Mouse (Mus musculus) intestine, embryonic 16.5 days (tissue): ENCODE measurements around the gene Krtap3-1. TPM values are rescaled to one million over a fixed set of nuclear protein-coding genes. Genes with fewer than 3 reads are reported as not detected.
A peak's percentile ranks its signal among the peaks of the same experiment; 100 is the strongest.
"Not testable (repeated sequence)": the region's sequence is repeated elsewhere in the genome, so short reads cannot be mapped to it uniquely, and the experiment has no call there.

Experiments
- ATAC-seq: fragments of 200-750 bp; cut with Nextera tagmentation; 2 replicates; pipeline ENCODE4 v1.8.0; 2017; ENCODE audit warnings: moderate TSS enrichment, moderate library complexity
- H3K27ac ChIP-seq: fragments of 300-500 bp; sonication (generic); 2 replicates; pipeline ENCODE4 v1.5.1; 2014; ENCODE audit warnings: mild to moderate bottlenecking, low read length
- H3K27me3 ChIP-seq: fragments of 300-500 bp; sonication (generic); replicated peaks from 2 replicates; pipeline ENCODE4 v1.6.1; 2014; ENCODE audit warnings: low read length, control low read depth, mixed read lengths; ENCODE audit not compliant: control insufficient read depth, insufficient read depth
- H3K36me3 ChIP-seq: fragments of 300-500 bp; sonication (generic); 2 replicates; pipeline ENCODE4 v1.6.1; 2014; ENCODE audit warnings: low read length, control low read depth; ENCODE audit not compliant: control insufficient read depth, insufficient read depth
- H3K4me1 ChIP-seq: fragments of 300-500 bp; sonication (generic); 2 replicates; pipeline ENCODE4 v1.6.1; 2014; ENCODE audit warnings: low read length, control low read depth, mixed read lengths; ENCODE audit not compliant: control insufficient read depth, insufficient read depth
- H3K4me2 ChIP-seq: fragments of 300-500 bp; sonication (generic); 2 replicates; pipeline ENCODE4 v1.6.1; 2014; ENCODE audit warnings: low read depth, low read length, control low read depth
- H3K4me3 ChIP-seq: fragments of 300-500 bp; sonication (generic); 2 replicates; pipeline ENCODE4 v1.5.1; 2014; ENCODE audit warnings: mild to moderate bottlenecking, low read length
- H3K9ac ChIP-seq: fragments of 300-500 bp; sonication (generic); 2 replicates; pipeline ENCODE4 v1.6.1; 2014; ENCODE audit warnings: low read depth, low read length
- H3K9me3 ChIP-seq: fragments of 300-500 bp; sonication (generic); 2 replicates; pipeline ENCODE4 v1.6.1; 2016; ENCODE audit warnings: low read length, control low read depth; ENCODE audit not compliant: control insufficient read depth
- WGBS: fragments of 180-500 bp; shearing (Covaris S2); extraction: QIAGEN DNeasy Blood & Tissue Kit; methylation state at CpG from one replicate; pipeline ENCODE4 v1.1.7; 2014; 5-methylcytosine and 5-hydroxymethylcytosine counted together
- polyA plus RNA-seq: library from polyadenylated mRNA; unstranded; fragments of >200 nt; fragmentation: Nextera tagmentation; extraction: Ambion mirVana; gene quantifications from 2 replicates; pipeline ENCODE4 v1.2.1, GENCODE M21; 2015

Krtap3-1 gene
- polyA plus RNA-seq: not detected in 2 replicates

GRCm38 (mm10) chr11:99566530-99566929 is at the start of gene Krtap3-1:
Gene Krtap3-1 (minus strand): TSS chr11:99566630.
- Histone ChIP-seq H3K4me2 (no peak within 1 kb of the TSS), H3K27ac (no peak within 1 kb of the TSS), H3K27me3 (no peaks in the 10 kb centered on the region), H3K9me3 (no peaks in the 10 kb centered on the region), H3K36me3 (no peaks in the 10 kb centered on the region), H3K9ac (no peak within 1 kb of the TSS), H3K4me1 (no peaks in the 10 kb centered on the region), H3K4me3 (no peak within 1 kb of the TSS)
- WGBS: 69% methylated on average over 7 of the region's 7 CpGs
- no peak for ATAC-seq

GRCm38 (mm10) chr11:99614796-99615363 is 48.5 kb upstream of the Krtap3-1 start, which contains the start of gene Krtap2-4:
Gene Krtap2-4 (minus strand): TSS chr11:99614846.
- no peaks in the 10 kb centered on the region for H3K36me3 ChIP-seq
- H3K4me2 ChIP-seq: no peak within 1 kb of the TSS
- no peak within 1 kb of the TSS for H3K4me3 ChIP-seq
- H3K9me3 ChIP-seq: no peaks in the 10 kb centered on the region
- no peak within 1 kb of the TSS for H3K27ac ChIP-seq
- ATAC-seq: peak; percentile 74
- H3K27me3 ChIP-seq: no peaks in the 10 kb centered on the region
- H3K9ac ChIP-seq: no peak within 1 kb of the TSS
- 65% methylated on average over 3 of the region's 3 CpGs for WGBS
- no peaks in the 10 kb centered on the region for H3K4me1 ChIP-seq

GRCm38 (mm10) chr11:99610089-99610488 is 43.7 kb upstream of the Krtap3-1 start, which contains the start of gene Gm11937:
Gene Gm11937 (minus strand): TSS chr11:99610189.
- not testable (repeated sequence) for H3K9ac ChIP-seq, H3K27ac ChIP-seq, H3K9me3 ChIP-seq, H3K4me1 ChIP-seq, ATAC-seq, H3K4me2 ChIP-seq, H3K36me3 ChIP-seq, H3K27me3 ChIP-seq, H3K4me3 ChIP-seq
- 61% methylated on average over 1 of the region's 2 CpGs for WGBS

GRCm38 (mm10) chr11:99609126-99609525 is 42.7 kb upstream of the Krtap3-1 start:
- 74% methylated on average over 1 of the region's 1 CpGs for WGBS
- no peak overlapping the region for H3K27ac ChIP-seq
- H3K9me3 ChIP-seq: no peaks in the 10 kb centered on the region
- H3K36me3 ChIP-seq: no peaks in the 10 kb centered on the region
- no peak overlapping the region for H3K4me3 ChIP-seq
- H3K4me1 ChIP-seq: no peaks in the 10 kb centered on the region
- no peak for ATAC-seq
- no peak overlapping the region for H3K9ac ChIP-seq
- H3K27me3 ChIP-seq: no peaks in the 10 kb centered on the region
- H3K4me2 ChIP-seq: no peak overlapping the region

GRCm38 (mm10) chr11:99603208-99603607 is 36.8 kb upstream of the Krtap3-1 start, which contains the start of gene Gm11938:
Gene Gm11938 (minus strand): TSS chr11:99603308.
- not testable (repeated sequence) for H3K4me3 ChIP-seq, H3K27me3 ChIP-seq, ATAC-seq, H3K9me3 ChIP-seq, H3K36me3 ChIP-seq, H3K9ac ChIP-seq, H3K4me1 ChIP-seq, H3K27ac ChIP-seq, H3K4me2 ChIP-seq
- 58% methylated on average over 1 of the region's 1 CpGs for WGBS

- H3K9me3 ChIP-seq, H3K36me3 ChIP-seq, ATAC-seq, H3K27me3 ChIP-seq, H3K4me3 ChIP-seq, H3K4me1 ChIP-seq, H3K4me2 ChIP-seq, H3K27ac ChIP-seq, H3K9ac ChIP-seq: not testable (repeated sequence)
- WGBS: 71% methylated on average over 4 of the region's 6 CpGs
These were observed 31.3 kb upstream of the Krtap3-1 start, which contains the start of gene Krtap9-3 for GRCm38 (mm10) chr11:99597742-99598141. Gene Krtap9-3 (minus strand): TSS chr11:99598105.

GRCm38 (mm10) chr11:99590981-99591380 is 24.6 kb upstream of the Krtap3-1 start, which contains the start of gene Krtap1-3:
Gene Krtap1-3 (minus strand): TSS chr11:99591339.
- H3K4me3 ChIP-seq: no peak within 1 kb of the TSS
- 85% methylated on average over 6 of the region's 6 CpGs for WGBS
- H3K27ac ChIP-seq: no peak within 1 kb of the TSS
- H3K9ac ChIP-seq: no peak within 1 kb of the TSS
- H3K4me2 ChIP-seq: no peak within 1 kb of the TSS
- H3K4me1 ChIP-seq: no peaks in the 10 kb centered on the region
- no peaks in the 10 kb centered on the region for H3K36me3 ChIP-seq
- no peaks in the 10 kb centered on the region for H3K9me3 ChIP-seq
- ATAC-seq: no peak
- H3K27me3 ChIP-seq: no peaks in the 10 kb centered on the region

- WGBS: 79% methylated on average over 7 of the region's 7 CpGs
- ATAC-seq: no peak
These were observed 18.7 kb upstream of the Krtap3-1 start for GRCm38 (mm10) chr11:99585096-99585495.

GRCm38 (mm10) chr11:99583245-99583704 is 16.8 kb upstream of the Krtap3-1 start, which contains the start of gene Krtap1-4:
Gene Krtap1-4 (minus strand): TSS chr11:99583654.
- 74% methylated on average over 5 of the region's 5 CpGs for WGBS
- ATAC-seq: no peak
- Histone ChIP-seq H3K4me3 (no peak within 1 kb of the TSS), H3K27ac (no peak within 1 kb of the TSS), H3K9ac (no peak within 1 kb of the TSS), H3K4me1 (no peaks in the 10 kb centered on the region), H3K27me3 (no peaks in the 10 kb centered on the region), H3K4me2 (no peak within 1 kb of the TSS), H3K36me3 (no peaks in the 10 kb centered on the region), H3K9me3 (no peaks in the 10 kb centered on the region)

More at GRCm38 (mm10) chr11:99585096-99585495, 18.7 kb upstream of the Krtap3-1 start:
- Histone ChIP-seq H3K4me3 (no peak overlapping the region), H3K36me3 (no peaks in the 10 kb centered on the region), H3K4me2 (no peak overlapping the region), H3K4me1 (no peaks in the 10 kb centered on the region), H3K27ac (no peak overlapping the region), H3K9me3 (no peaks in the 10 kb centered on the region), H3K9ac (no peak overlapping the region), H3K27me3 (no peaks in the 10 kb centered on the region)
